Mouse (Mus musculus) neural tube, embryonic 12.5 days (tissue): ENCODE data around the gene Srgap3. TPM values are rescaled to one million over a fixed set of nuclear protein-coding genes. Genes with fewer than 3 reads are reported as not detected.
A peak's percentile ranks its signal among the peaks of the same experiment; 100 is the strongest.

Experiments used
- ATAC-seq: fragments of 200-750 bp; cut with Nextera tagmentation; 2 replicates; pipeline ENCODE4 v1.8.0; 2017; ENCODE audit warnings: low read depth, mild to moderate bottlenecking, moderate TSS enrichment, moderate library complexity; ENCODE audit not compliant: low FRiP score
- H3K27ac ChIP-seq: fragments of 300-500 bp; sonication (generic); 2 replicates; pipeline ENCODE4 v1.5.1; 2016
- H3K27me3 ChIP-seq: fragments of 300-500 bp; sonication (generic); replicated peaks from 2 replicates; pipeline ENCODE4 v1.6.1; 2016; ENCODE audit warnings: mild to moderate bottlenecking
- H3K36me3 ChIP-seq: fragments of 300-500 bp; sonication (generic); 2 replicates; pipeline ENCODE4 v1.6.1; 2016; ENCODE audit warnings: mild to moderate bottlenecking
- H3K4me1 ChIP-seq: fragments of 300-500 bp; sonication (generic); 2 replicates; pipeline ENCODE4 v1.6.1; 2016
- H3K4me2 ChIP-seq: fragments of 300-500 bp; sonication (generic); replicated peaks from 2 replicates; pipeline ENCODE4 v1.6.1; 2016; ENCODE audit warnings: mild to moderate bottlenecking
- H3K4me3 ChIP-seq: fragments of 300-500 bp; sonication (generic); 2 replicates; pipeline ENCODE4 v1.5.1; 2016
- H3K9ac ChIP-seq: fragments of 300-500 bp; sonication (generic); 2 replicates; pipeline ENCODE4 v1.6.1; 2016; ENCODE audit warnings: mild to moderate bottlenecking
- H3K9me3 ChIP-seq: fragments of 300-500 bp; sonication (generic); 2 replicates; pipeline ENCODE4 v1.6.1; 2016; ENCODE audit warnings: mild to moderate bottlenecking
- WGBS: fragments of 180-500 bp; shearing (Covaris S2); methylation state at CpG from one replicate; pipeline ENCODE4 v1.1.7; 2016; 5-methylcytosine and 5-hydroxymethylcytosine counted together
- polyA plus RNA-seq: library from polyadenylated mRNA; unstranded; fragments of >200 nt; fragmentation: Nextera tagmentation; extraction: Ambion mirVana; gene quantifications from 2 replicates; pipeline ENCODE4 v1.2.1, GENCODE M21; 2016

Gene Srgap3
- polyA plus RNA-seq, 1 experiment from 2014 or later, result 37.0 TPM

DNA sequence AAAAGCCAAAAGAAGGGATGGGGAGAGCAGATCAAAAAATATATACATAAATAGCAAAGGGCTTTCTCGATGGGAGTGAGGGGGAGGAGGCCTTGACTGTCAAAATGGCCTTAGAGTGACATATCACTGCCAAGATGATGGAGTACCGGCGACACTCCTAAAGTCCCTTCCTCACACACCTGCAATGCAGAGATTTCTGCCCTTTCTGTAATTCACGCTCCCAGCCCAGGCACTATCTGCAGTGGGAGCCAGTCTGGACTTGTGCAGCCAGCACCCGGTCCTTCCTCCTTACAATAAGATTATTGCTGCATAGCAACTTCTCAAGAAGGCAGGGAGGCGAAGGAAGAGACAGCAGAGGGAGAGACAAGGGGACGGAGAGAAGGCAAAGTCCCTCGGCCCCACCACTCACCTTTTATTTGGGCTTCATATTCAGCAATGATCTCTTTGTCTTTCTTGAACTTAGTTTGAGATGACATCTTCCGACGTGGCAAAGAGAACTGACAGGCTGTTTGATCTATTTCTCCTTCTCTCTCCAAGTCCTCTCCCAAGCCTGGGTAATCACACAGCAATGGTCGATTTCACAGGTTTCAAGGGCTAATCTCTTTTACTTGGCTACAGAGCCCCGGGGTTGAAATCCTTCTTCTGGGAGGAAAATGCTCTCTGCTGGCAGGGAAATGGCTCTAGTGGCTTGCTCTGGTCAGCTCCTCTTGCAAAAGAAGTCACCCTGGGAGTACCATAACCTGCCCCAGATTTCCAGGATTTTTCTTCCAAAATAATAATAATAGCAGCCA, 850 bp downstream of the Srgap3 start:
- peak overlapping the region; percentile 65 for H3K27ac ChIP-seq
- peak overlapping the region; percentile 83 for H3K9ac ChIP-seq
- peaks cover 12% of the 10 kb centered on the region for H3K36me3 ChIP-seq
- peak overlapping the region; percentile 59 for H3K4me3 ChIP-seq
- peak; percentile 10; the same call in 1 of the 2 replicates for ATAC-seq
- no peaks in the 10 kb centered on the region for H3K9me3 ChIP-seq
- H3K27me3 ChIP-seq, result no peaks in the 10 kb centered on the region
- WGBS, result 3% methylated on average over 12 of the region's 12 CpGs
- peaks cover 38% of the 10 kb centered on the region for H3K4me1 ChIP-seq
- peak overlapping the region; percentile 72 for H3K4me2 ChIP-seq

DNA sequence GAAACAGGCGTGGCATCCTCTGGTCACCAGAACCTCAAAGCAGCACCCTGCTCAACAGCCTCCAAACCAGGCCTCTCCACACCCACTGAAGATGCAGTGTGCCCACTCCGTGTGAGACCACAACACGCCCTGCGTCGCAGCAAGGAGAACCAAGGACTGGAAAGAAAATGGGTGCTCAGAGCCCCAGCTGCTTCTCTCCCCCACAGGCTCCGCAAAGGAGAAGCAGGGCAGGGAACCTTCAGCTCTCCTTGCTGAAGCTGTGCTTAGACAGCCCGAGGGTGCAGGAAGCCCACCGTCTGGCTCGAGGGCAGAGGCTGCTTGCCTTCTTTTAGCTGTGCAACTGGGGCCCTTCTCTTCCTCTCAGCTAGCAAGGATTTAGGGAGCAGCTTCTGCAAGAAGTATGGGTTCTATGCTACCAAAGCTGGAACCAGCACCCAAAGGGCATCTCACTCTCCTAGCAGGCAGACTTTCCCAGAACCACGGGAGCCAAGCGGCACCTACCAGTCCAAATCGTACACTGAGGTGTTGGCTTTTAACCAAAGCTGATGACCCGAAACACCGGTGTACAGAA, 1.8 kb downstream of the Srgap3 start:
- H3K4me2 ChIP-seq, result peak overlapping the region; percentile 72
- 17% methylated on average over 14 of the region's 14 CpGs for WGBS
- peak overlapping the region; percentile 83 for H3K9ac ChIP-seq
- peak overlapping the region; percentile 65 for H3K27ac ChIP-seq
- peaks cover 20% of the 10 kb centered on the region for H3K36me3 ChIP-seq
- ATAC-seq, result no peak
- H3K27me3 ChIP-seq, result no peaks in the 10 kb centered on the region
- H3K4me1 ChIP-seq, result peaks cover 45% of the 10 kb centered on the region
- peak overlapping the region; percentile 59 for H3K4me3 ChIP-seq
- no peaks in the 10 kb centered on the region for H3K9me3 ChIP-seq

DNA sequence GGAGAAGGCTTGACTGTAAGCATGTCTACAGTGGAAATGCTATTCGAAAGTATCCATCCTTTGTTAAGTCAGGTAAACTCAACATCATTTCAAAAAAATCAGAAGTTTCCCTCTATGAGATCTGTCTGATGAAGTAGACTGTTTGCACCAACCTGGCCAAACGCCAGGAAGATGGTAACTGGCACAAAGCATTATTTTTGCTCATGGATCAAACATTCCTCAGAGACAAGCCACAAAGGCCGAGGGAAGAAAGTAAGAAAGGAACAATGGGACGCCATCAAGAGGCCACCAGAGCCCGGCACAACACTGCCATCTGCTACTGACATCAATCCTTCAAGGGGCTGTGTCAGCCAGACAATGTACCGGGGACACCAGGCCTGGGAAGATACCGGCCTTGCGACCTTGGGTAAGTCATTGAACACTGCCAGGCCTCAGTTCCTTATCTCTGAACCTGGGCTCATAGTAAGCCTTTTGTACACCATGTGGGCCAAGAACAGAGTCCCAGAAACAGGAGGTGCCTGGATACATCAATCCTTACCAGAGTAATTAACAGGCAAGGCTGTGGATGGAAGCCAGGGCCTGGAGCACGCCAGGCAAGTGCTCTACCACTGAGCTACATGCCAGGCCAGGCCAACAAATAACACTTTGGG, 3.3 kb downstream of the Srgap3 start:
- ATAC-seq, result peak; percentile 8; the same call in 1 of the 2 replicates
- H3K27ac ChIP-seq, result peak overlapping the region; percentile 12; the same call in 1 of the 2 replicates
- 26% methylated on average over 9 of the region's 9 CpGs for WGBS

DNA sequence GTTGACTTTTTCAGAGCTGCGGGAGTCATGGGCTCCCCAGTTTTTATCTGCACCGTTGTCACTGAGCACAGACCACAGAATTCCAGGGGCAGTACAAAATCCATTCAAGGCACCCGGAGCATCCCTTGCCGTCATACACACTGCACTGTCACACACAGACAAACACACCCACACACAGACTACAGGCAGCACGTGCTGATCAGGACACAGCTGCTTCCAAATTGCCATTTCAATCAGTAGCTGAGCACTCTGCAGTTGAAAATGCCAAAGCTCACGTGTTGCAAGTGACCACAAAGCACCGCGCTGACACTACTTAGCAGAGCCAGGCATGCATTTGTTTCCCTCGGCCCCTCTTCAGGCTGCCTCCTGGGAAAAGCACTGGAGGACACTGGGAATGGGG, 7.8 kb downstream of the Srgap3 start:
- no peak overlapping the region for H3K4me3 ChIP-seq
- no peak overlapping the region for H3K4me2 ChIP-seq
- no peaks in the 10 kb centered on the region for H3K27me3 ChIP-seq
- 82% methylated on average over 9 of the region's 9 CpGs for WGBS
- H3K9ac ChIP-seq, result no peak overlapping the region
- H3K4me1 ChIP-seq, result peaks cover 39% of the 10 kb centered on the region
- no peaks in the 10 kb centered on the region for H3K9me3 ChIP-seq
- H3K27ac ChIP-seq, result no peak overlapping the region
- ATAC-seq, result no peak
- peaks cover 31% of the 10 kb centered on the region for H3K36me3 ChIP-seq

More for the DNA sequence above, 3.3 kb downstream of the Srgap3 start:
- Histone ChIP-seq H3K36me3 (peaks cover 27% of the 10 kb centered on the region), H3K4me1 (peaks cover 44% of the 10 kb centered on the region), H3K9me3 (no peaks in the 10 kb centered on the region), H3K4me3 (peak overlapping the region; percentile 59), H3K27me3 (no peaks in the 10 kb centered on the region), H3K9ac (peak overlapping the region; percentile 83; the same call in 1 of the 2 replicates), H3K4me2 (peak overlapping the region; percentile 72)

DNA sequence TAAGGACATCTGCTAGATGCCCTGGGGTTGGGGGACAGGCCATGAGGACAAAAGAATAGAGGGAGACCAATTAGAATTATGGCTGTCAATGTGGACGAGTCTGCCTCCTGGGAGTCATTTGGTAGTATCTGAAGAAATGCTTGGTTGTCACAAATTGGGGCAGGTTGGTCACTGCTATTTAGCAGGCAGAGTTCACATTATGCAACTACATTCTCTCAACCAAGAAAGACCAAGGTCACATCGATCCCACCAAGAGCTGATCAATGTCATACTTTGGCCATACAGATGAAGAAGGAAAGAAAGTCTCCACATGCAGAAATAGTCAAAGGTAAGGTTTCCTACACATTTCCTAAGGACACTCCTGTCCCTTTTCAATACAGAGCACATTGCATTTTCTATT, 9.3 kb downstream of the Srgap3 start:
- 63% methylated on average over 2 of the region's 2 CpGs for WGBS
- H3K36me3 ChIP-seq, result peaks cover 30% of the 10 kb centered on the region
- H3K9ac ChIP-seq, result no peak overlapping the region
- no peak overlapping the region for H3K4me3 ChIP-seq
- H3K4me2 ChIP-seq, result no peak overlapping the region
- H3K4me1 ChIP-seq, result peaks cover 34% of the 10 kb centered on the region
- no peak for ATAC-seq
- no peaks in the 10 kb centered on the region for H3K9me3 ChIP-seq
- H3K27ac ChIP-seq, result no peak overlapping the region
- no peaks in the 10 kb centered on the region for H3K27me3 ChIP-seq

DNA sequence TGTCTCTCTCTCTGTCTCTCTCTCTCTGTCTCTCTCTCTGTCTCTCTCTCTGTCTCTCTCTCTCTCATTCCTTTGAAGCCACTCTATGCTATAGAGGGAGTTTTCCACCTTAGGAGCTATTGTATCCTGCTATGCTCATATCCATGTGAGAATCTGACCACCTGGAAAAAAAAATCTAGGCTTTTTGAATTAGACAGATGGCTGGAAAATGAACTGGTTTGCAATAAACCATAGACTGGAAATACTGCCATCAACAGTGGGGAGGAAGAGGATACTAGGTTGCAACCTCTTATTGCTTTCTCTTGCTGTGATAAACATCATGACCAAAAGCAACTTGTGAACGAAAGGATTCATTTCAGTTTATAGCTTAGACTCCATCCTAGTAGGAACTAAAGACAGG, 12.6 kb downstream of the Srgap3 start:
- H3K9me3 ChIP-seq, result no peaks in the 10 kb centered on the region
- no peak overlapping the region for H3K27ac ChIP-seq

DNA sequence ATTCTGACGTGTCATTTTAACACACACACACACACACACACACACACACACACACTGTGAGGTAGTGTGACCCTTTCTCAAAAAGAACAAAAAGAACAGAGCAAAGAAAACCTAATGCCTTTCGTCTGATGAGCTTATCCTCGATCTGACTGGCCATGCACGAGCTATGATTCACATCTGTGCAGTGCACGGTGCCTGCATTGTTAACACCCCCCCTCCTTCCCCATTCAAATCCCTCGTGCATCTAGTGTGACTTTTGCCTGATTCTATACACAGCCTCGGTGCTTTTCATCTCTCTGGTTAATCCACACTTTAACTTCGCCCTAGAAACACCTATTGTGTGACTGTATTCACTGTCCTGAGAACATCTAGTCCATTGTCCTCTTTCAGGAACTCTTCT, 14.5 kb downstream of the Srgap3 start:
- Histone ChIP-seq H3K4me3 (no peak overlapping the region), H3K4me1 (peaks cover 41% of the 10 kb centered on the region), H3K36me3 (0 out of 2 replicates have a peak, but pooled peaks cover 4% of the 10 kb centered on the region), H3K9ac (no peak overlapping the region), H3K27ac (no peak overlapping the region), H3K9me3 (no peaks in the 10 kb centered on the region), H3K27me3 (no peaks in the 10 kb centered on the region), H3K4me2 (no peak overlapping the region)
- 46% methylated on average over 8 of the region's 8 CpGs for WGBS
- no peak for ATAC-seq

More for the DNA sequence above, 12.6 kb downstream of the Srgap3 start:
- WGBS, result 76% methylated on average over 1 of the region's 1 CpGs
- ATAC-seq, result no peak
- no peak overlapping the region for H3K9ac ChIP-seq
- no peaks in the 10 kb centered on the region for H3K27me3 ChIP-seq
- H3K4me3 ChIP-seq, result no peak overlapping the region
- H3K36me3 ChIP-seq, result peaks cover 11% of the 10 kb centered on the region; the same call in 1 of the 2 replicates
- H3K4me1 ChIP-seq, result peaks cover 47% of the 10 kb centered on the region
- H3K4me2 ChIP-seq, result no peak overlapping the region

DNA sequence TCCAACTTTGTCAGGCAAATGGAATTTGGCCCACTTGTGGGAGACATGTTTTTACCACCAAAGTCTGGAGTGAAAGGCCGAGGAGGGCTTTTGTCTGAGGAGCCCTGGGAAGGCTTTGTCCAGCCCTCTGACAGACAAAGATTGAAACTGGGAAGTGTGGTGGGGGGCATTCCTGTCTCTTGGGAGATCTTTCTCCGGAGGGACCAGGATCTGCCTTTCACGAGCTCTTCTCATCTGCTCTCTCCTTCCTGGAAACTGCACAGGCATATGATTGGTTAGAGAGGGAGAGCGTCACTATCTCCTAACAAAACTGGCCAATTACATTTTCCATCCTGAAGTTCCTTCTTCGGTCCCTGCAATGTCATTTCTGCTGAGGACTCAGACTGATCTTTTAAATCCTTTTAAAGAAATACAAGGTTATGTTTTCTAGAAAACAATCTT, 17.0 kb downstream of the Srgap3 start:
- Histone ChIP-seq H3K9me3 (no peaks in the 10 kb centered on the region), H3K9ac (no peak overlapping the region), H3K36me3 (0 out of 2 replicates have a peak, but pooled peaks cover 4% of the 10 kb centered on the region), H3K4me3 (0 out of 2 replicates have a peak overlapping the region, but pooled peaks have one; percentile 3), H3K4me2 (peak overlapping the region; percentile 46), H3K27me3 (no peaks in the 10 kb centered on the region), H3K4me1 (peaks cover 54% of the 10 kb centered on the region), H3K27ac (peak overlapping the region; percentile 58)
- ATAC-seq, result peak; percentile 82
- 13% methylated on average over 5 of the region's 5 CpGs for WGBS

DNA sequence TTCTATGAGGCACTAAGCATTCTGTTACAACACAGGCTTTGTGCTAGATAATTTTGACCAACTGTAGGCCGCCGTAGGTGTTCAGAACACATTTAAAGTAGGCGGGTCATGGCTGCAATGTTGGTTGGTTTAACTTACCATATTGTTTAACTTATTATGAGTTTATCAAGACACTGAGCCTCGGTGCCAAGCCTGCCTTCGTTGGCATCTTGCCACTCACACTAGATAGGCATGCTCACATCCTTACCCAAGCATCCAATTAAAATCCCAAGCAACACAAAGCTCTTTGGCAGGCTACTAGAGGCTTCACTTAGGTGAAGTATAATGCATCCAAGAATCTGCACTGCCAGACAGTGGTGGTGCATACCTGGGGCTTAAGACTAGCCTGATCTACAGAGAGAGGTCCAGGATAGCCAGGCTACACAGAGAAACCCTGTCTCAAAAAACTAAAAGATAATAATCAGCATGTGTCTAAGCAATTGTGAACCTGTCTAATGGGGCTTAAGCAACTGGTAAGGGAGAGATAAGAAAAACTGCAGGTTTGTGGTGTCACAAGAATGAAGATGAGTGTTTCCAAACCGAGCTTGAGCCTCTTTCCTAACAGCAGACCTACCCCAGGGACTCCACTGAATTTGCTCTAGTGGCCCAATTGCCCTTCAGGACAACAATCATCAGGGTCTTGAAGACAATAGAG, 17.6 kb downstream of the Srgap3 start:
- peaks cover 55% of the 10 kb centered on the region for H3K4me1 ChIP-seq
- 0 out of 2 replicates have a peak, but pooled peaks have one; percentile 7 for ATAC-seq
- peak overlapping the region; percentile 46 for H3K4me2 ChIP-seq
- peak overlapping the region; percentile 58 for H3K27ac ChIP-seq
- 79% methylated on average over 6 of the region's 6 CpGs for WGBS
- 0 out of 2 replicates have a peak overlapping the region, but pooled peaks have one; percentile 3 for H3K4me3 ChIP-seq
- no peaks in the 10 kb centered on the region for H3K9me3 ChIP-seq
- no peaks in the 10 kb centered on the region for H3K27me3 ChIP-seq
- H3K9ac ChIP-seq, result no peak overlapping the region
- H3K36me3 ChIP-seq, result 0 out of 2 replicates have a peak, but pooled peaks cover 8% of the 10 kb centered on the region

DNA sequence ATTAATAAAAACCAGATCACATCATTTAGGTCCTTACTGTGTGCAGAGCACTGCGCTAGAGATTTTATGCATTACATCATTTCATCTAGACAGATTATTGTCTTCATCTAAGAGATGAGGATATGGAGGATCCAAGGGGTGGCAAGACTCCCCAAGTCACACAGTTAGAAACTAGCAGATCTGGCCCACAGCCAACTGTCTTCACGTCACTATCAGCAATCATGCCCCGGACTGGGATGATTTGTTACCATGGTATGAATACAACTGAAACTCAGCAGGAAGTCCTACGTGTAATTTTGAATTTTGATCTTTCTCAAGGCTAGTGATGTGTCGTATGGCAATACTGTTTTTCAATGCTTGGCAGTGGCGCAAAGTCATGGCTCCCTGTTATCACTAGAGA, 18.2 kb downstream of the Srgap3 start:
- Histone ChIP-seq H3K36me3 (0 out of 2 replicates have a peak, but pooled peaks cover 5% of the 10 kb centered on the region), H3K27ac (no peak overlapping the region), H3K9me3 (no peaks in the 10 kb centered on the region), H3K4me1 (peaks cover 55% of the 10 kb centered on the region), H3K9ac (no peak overlapping the region), H3K4me2 (no peak overlapping the region), H3K4me3 (no peak overlapping the region), H3K27me3 (no peaks in the 10 kb centered on the region)
- 81% methylated on average over 6 of the region's 6 CpGs for WGBS
- ATAC-seq, result no peak

DNA sequence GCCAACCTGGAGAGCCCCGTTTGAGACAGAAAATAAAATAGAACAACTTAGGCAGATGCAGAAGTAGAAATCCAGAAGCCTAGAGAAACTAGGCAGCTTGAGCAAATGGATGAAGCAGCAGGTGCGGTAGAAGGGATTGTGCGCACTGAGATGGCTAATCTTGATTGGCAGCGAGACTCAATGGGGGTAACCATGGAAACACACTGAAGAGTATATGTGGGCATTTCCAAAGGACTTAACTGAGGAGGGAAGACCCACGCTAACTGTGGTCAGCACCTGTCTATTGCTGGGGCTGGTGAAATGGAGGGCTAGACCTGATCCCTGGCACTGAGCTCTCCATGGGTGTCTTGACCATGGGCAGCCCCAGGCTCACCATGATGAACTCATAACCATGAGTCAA, 19.7 kb downstream of the Srgap3 start:
- 0 out of 2 replicates have a peak, but pooled peaks cover 3% of the 10 kb centered on the region for H3K9me3 ChIP-seq
- H3K9ac ChIP-seq, result no peak overlapping the region
- no peak overlapping the region for H3K4me2 ChIP-seq
- H3K27me3 ChIP-seq, result no peaks in the 10 kb centered on the region
- H3K36me3 ChIP-seq, result peaks cover 12% of the 10 kb centered on the region
- H3K4me3 ChIP-seq, result no peak overlapping the region
- H3K4me1 ChIP-seq, result peaks cover 43% of the 10 kb centered on the region
- ATAC-seq, result no peak
- H3K27ac ChIP-seq, result no peak overlapping the region
- WGBS, result 87% methylated on average over 5 of the region's 5 CpGs
